Mouse (Mus musculus) neural tube, embryonic 14.5 days (tissue): ENCODE data around the gene Mmp15. TPM values are rescaled to one million over a fixed set of nuclear protein-coding genes. Genes with fewer than 3 reads are reported as not detected.
A peak's percentile ranks its signal among the peaks of the same experiment; 100 is the strongest.

Experiments
- ATAC-seq: fragments of 200-750 bp; cut with Nextera tagmentation; 2 replicates; pipeline ENCODE4 v1.8.0; 2017; ENCODE audit warnings: low read depth, mild to moderate bottlenecking, moderate TSS enrichment, moderate library complexity
- H3K27ac ChIP-seq: fragments of 300-500 bp; sonication (generic); 2 replicates; pipeline ENCODE4 v1.5.1; 2014; ENCODE audit warnings: low read depth, mild to moderate bottlenecking, control low read depth, low read length, moderate library complexity, mixed read lengths
- H3K27me3 ChIP-seq: fragments of 300-500 bp; sonication (generic); 2 replicates; pipeline ENCODE4 v1.6.1; 2014; ENCODE audit warnings: low read length; ENCODE audit not compliant: control insufficient read depth, insufficient read depth
- H3K36me3 ChIP-seq: fragments of 300-500 bp; sonication (generic); 2 replicates; pipeline ENCODE4 v1.6.1; 2014; ENCODE audit warnings: low read length, mixed read lengths; ENCODE audit not compliant: control insufficient read depth, insufficient read depth
- H3K4me1 ChIP-seq: fragments of 300-500 bp; sonication (generic); 2 replicates; pipeline ENCODE4 v1.6.1; 2014; ENCODE audit warnings: low read length; ENCODE audit not compliant: control insufficient read depth, insufficient read depth
- H3K4me2 ChIP-seq: fragments of 300-500 bp; sonication (generic); 2 replicates; pipeline ENCODE4 v1.6.1; 2014; ENCODE audit warnings: mild to moderate bottlenecking, low read depth, low read length, control low read depth
- H3K4me3 ChIP-seq: fragments of 300-500 bp; sonication (generic); 2 replicates; pipeline ENCODE4 v1.5.1; 2014; ENCODE audit warnings: low read depth, low read length, control low read depth, mixed read lengths
- H3K9ac ChIP-seq: fragments of 300-500 bp; sonication (generic); replicated peaks from 2 replicates; pipeline ENCODE4 v1.6.1; 2014; ENCODE audit warnings: low read depth, mild to moderate bottlenecking, control low read depth, low read length, mixed read lengths
- H3K9me3 ChIP-seq: fragments of 300-500 bp; sonication (generic); 2 replicates; pipeline ENCODE4 v1.6.1; 2016; ENCODE audit warnings: low read length; ENCODE audit not compliant: control insufficient read depth
- WGBS: fragments of 180-500 bp; shearing (Covaris S2); extraction: QIAGEN DNeasy Blood & Tissue Kit; methylation state at CpG from one replicate; pipeline ENCODE4 v1.1.7; 2014; 5-methylcytosine and 5-hydroxymethylcytosine counted together
- polyA plus RNA-seq: library from polyadenylated mRNA; unstranded; fragments of >200 nt; fragmentation: Nextera tagmentation; extraction: Ambion mirVana; gene quantifications from 2 replicates; pipeline ENCODE4 v1.2.1, GENCODE M21; 2014

Gene Mmp15
- polyA plus RNA-seq = 19.6 and 26.2 TPM in 2 replicates

DNA sequence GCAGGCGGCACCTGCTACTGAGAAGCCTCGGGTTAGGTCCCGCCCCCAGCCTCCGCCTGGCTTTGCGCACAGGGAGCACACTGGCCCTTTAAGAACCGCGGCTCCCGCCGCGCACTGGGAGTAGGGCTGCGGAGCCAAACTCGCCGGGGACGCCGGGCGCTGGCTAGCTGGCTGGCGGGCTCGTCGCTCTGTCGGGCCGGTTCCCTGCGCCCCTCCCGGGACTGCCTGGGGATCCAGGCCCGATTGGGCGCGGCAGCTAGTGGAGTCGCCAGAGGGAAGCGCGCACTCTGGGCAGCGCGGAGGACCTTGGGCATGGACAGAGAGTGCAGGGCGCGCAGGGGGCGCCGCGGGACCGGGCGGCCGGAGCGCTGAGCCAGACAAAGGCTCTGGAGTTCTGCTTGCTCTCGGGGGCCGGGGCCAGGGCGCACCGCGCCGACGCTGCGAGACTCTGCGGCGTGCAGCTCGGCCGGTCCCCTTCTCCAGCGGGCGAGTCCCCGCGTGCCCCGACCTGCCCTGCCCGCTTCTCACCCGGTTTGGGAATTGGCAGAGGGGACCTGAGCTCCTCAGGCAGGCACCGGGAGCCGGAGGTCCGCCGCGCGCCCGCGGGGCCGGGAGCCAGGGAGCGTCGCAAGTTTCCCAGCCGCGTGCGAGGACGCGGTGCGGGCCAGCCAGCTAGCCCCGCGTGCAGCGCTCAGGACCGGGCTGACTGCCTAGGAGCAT lies at the start of gene Mmp15:
Gene Mmp15, plus strand, starts transcription at position 118 of the 720 bp plus-strand sequence.
- peak within 1 kb of the TSS; percentile 93 for H3K4me3 ChIP-seq
- peaks cover 40% of the 10 kb centered on the region for H3K4me1 ChIP-seq
- peak within 1 kb of the TSS; percentile 87 for H3K27ac ChIP-seq
- under 1% methylated on average over 68 of the region's 80 CpGs for WGBS
- H3K36me3 ChIP-seq = no peaks in the 10 kb centered on the region
- ATAC-seq = peak; percentile 73
- H3K27me3 ChIP-seq = no peaks in the 10 kb centered on the region
- no peaks in the 10 kb centered on the region for H3K9me3 ChIP-seq
- peak within 1 kb of the TSS; percentile 91 for H3K9ac ChIP-seq
- H3K4me2 ChIP-seq = peak within 1 kb of the TSS; percentile 89

DNA sequence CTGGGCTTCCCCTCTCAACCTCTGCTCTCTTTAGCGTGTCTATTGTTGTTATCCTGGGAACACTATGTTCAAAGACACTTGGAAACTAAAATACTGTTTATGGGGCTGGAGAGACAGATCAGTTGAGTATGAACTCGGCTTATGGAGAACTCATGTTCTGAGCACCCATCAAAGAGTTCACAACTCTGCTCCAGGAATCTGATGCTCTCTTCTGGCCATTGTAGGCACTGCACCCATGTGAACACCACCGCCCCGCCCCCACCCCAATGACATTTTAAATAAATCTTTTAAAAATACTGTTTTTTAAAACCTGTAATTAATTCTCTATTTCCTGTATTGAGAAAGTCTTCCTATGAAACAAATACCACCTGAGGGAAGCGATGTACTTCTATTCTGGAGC lies 49.7 kb upstream of the Mmp15 start:
- Histone ChIP-seq H3K4me2 (no peak overlapping the region), H3K9ac (no peak overlapping the region), H3K36me3 (no peaks in the 10 kb centered on the region), H3K27me3 (no peaks in the 10 kb centered on the region), H3K4me1 (no peaks in the 10 kb centered on the region), H3K9me3 (no peaks in the 10 kb centered on the region), H3K27ac (no peak overlapping the region), H3K4me3 (no peak overlapping the region)
- WGBS = 22% methylated on average over 5 of the region's 5 CpGs
- ATAC-seq = no peak

DNA sequence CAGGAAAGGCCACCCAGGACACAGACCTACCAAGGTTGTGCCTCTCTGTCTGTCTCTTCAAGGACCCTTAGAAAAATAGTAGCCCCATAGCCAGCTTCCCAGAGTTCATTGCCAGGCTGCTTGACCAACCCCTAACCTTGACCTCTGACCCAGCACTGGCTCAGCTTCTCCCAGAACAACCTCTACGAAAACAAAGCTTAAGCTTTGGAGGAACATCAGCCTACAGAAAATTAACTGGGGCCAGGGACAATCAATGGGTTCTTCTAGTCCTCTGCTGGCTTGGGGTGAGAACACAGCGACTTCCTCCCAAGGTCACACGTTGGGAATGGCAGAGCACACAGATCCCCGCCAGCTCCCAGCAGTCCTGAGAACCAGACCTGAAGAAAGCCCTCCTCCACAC lies 46.5 kb upstream of the Mmp15 start:
- Histone ChIP-seq H3K27ac (no peak overlapping the region), H3K4me1 (peaks cover 3% of the 10 kb centered on the region; the same call in 1 of the 2 replicates), H3K4me2 (no peak overlapping the region), H3K9me3 (no peaks in the 10 kb centered on the region), H3K36me3 (no peaks in the 10 kb centered on the region), H3K9ac (no peak overlapping the region), H3K27me3 (no peaks in the 10 kb centered on the region), H3K4me3 (no peak overlapping the region)
- WGBS = 75% methylated on average over 4 of the region's 4 CpGs
- ATAC-seq = no peak

DNA sequence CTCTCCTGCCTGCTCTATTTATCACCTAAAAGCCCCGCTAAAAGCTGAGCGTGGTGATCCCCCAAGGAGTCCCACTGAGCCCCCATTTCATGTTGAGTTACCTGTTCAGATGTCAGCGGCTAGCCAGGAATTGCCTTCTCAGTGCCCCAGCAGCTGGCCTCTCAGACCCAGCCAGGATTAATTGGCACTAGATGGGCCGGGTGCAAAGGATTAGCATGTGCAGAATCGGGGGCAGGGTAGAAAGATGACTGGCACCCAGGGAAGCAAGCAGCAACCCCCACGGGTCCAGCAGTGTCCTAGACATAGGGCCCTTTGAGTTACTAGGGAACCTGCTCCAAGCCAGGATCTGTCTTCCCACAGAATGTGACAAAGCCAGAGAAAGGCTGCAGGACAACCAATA lies 45.6 kb upstream of the Mmp15 start, which contains the start of gene Cngb1:
Gene Cngb1, minus strand, starts transcription at position 155 of the 400 bp plus-strand sequence.
- 49% methylated on average over 6 of the region's 6 CpGs for WGBS
- H3K9me3 ChIP-seq = no peaks in the 10 kb centered on the region
- no peak within 1 kb of the TSS for H3K9ac ChIP-seq
- no peak within 1 kb of the TSS for H3K4me2 ChIP-seq
- H3K27ac ChIP-seq = no peak within 1 kb of the TSS
- H3K4me1 ChIP-seq = peaks cover 4% of the 10 kb centered on the region; the same call in 1 of the 2 replicates
- H3K27me3 ChIP-seq = no peaks in the 10 kb centered on the region
- ATAC-seq = no peak
- no peaks in the 10 kb centered on the region for H3K36me3 ChIP-seq
- no peak within 1 kb of the TSS for H3K4me3 ChIP-seq

DNA sequence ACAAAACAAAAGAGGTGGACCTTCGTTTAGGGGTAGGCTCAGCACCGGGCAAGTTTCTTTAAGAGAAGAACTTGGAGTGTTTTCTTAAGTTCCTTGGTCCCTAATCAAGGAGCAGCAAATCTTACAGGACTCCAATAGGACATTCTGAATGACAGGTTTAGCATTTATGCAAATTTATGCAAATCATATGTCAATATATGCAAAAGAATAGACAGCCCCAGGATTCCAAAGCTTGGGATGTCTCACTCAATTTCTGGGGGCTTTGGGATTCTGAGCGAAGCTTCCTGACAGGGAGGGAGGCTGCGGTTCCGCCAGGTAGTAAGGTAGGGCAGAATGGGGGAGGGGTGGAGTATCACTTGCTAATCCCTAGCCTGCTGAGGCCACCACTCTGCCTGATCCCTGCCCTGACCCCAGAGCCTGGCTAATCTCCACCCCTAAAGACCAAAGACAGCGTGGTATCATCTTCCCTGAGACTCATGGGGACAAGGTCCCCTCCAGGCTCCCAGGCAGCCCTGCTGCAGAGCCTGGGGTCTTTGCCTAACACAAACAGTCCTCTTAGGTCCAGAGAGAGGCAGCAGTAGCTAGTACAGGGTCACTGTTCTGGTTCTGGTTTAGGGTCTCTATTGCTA lies 41.6 kb upstream of the Mmp15 start, which contains the start of gene Tepp:
Gene Tepp, plus strand, starts transcription at position 225 of the 629 bp plus-strand sequence.
- H3K9ac ChIP-seq = no peak within 1 kb of the TSS
- H3K4me1 ChIP-seq = peaks cover 4% of the 10 kb centered on the region; the same call in 1 of the 2 replicates
- no peaks in the 10 kb centered on the region for H3K9me3 ChIP-seq
- H3K36me3 ChIP-seq = no peaks in the 10 kb centered on the region
- no peak within 1 kb of the TSS for H3K27ac ChIP-seq
- no peak within 1 kb of the TSS for H3K4me3 ChIP-seq
- H3K27me3 ChIP-seq = no peaks in the 10 kb centered on the region
- no peak for ATAC-seq
- H3K4me2 ChIP-seq = no peak within 1 kb of the TSS
- WGBS = 29% methylated on average over 6 of the region's 6 CpGs

DNA sequence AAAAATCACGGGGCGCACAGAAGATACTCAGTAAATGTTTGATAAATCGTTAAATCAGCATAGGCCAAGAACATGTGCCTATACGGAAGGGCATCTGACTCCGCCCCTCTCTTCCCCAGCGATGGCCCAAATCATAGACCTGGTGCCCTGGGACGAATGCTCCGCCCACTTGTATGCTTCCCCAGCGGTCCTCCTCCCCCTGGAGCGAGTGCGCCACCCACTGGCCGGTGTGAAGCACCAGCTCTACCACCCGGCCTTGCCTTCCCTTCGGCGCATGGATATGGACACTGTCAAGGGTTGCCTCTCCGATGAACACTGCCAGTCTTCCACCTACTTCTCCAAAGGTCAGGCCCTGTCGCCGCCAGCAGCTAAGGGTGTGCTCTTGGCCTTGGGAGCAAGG lies 39.2 kb upstream of the Mmp15 start:
- WGBS = 69% methylated on average over 18 of the region's 18 CpGs

DNA sequence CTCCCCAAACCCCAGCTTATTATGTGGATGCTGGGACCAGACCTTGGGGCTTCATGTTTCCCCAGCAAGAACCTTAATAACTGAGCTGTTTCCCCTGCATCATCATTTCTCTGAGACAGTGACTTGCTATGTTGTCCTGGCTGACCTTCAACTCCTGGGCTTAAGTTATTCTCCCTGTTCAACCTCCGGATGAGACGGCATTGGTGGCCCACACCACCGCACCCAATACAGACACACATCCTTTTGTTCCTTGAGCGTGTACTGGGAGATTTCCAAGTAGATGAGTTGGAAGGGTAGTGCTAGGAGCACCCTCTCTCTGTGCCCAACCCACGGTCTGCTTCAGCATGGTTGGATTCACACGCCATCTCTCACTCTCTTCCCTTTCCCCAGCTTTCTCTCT lies 38.2 kb upstream of the Mmp15 start:
- Histone ChIP-seq H3K36me3 (no peaks in the 10 kb centered on the region), H3K4me3 (no peak overlapping the region), H3K27ac (no peak overlapping the region), H3K4me1 (peaks cover 4% of the 10 kb centered on the region; the same call in 1 of the 2 replicates), H3K9ac (no peak overlapping the region), H3K4me2 (no peak overlapping the region), H3K9me3 (no peaks in the 10 kb centered on the region), H3K27me3 (no peaks in the 10 kb centered on the region)
- WGBS = 91% methylated on average over 6 of the region's 6 CpGs
- ATAC-seq = no peak

More for the DNA sequence above, 39.2 kb upstream of the Mmp15 start:
- no peak for ATAC-seq
- H3K9ac ChIP-seq = no peak overlapping the region
- no peak overlapping the region for H3K4me3 ChIP-seq
- no peak overlapping the region for H3K27ac ChIP-seq
- H3K9me3 ChIP-seq = no peaks in the 10 kb centered on the region
- peaks cover 4% of the 10 kb centered on the region; the same call in 1 of the 2 replicates for H3K4me1 ChIP-seq
- H3K4me2 ChIP-seq = no peak overlapping the region
- H3K36me3 ChIP-seq = no peaks in the 10 kb centered on the region
- no peaks in the 10 kb centered on the region for H3K27me3 ChIP-seq

DNA sequence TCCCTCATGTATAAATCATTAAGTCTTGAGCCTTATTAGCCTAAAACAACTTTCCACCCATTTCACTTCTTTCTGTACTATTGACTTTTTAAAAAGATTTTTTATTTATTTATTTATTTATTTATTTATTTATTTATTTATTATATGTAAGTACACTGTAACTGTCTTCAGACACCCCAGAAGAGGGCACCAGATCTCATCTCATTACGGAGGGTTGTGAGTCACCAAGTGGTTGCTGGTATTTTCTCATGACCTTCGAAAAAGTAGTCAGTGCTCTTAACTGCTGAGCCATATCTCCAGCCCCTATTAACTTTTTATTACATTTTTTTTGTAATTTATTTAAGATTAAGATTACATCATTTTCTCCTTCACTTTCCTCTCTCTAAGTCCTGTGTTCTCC lies 37.4 kb upstream of the Mmp15 start:
- 85% methylated on average over 2 of the region's 2 CpGs for WGBS
- no peak overlapping the region for H3K4me3 ChIP-seq
- H3K36me3 ChIP-seq = no peaks in the 10 kb centered on the region
- no peak overlapping the region for H3K27ac ChIP-seq
- no peaks in the 10 kb centered on the region for H3K27me3 ChIP-seq
- H3K9ac ChIP-seq = no peak overlapping the region
- H3K4me1 ChIP-seq = peaks cover 4% of the 10 kb centered on the region; the same call in 1 of the 2 replicates
- ATAC-seq = no peak
- no peak overlapping the region for H3K4me2 ChIP-seq
- H3K9me3 ChIP-seq = no peaks in the 10 kb centered on the region

DNA sequence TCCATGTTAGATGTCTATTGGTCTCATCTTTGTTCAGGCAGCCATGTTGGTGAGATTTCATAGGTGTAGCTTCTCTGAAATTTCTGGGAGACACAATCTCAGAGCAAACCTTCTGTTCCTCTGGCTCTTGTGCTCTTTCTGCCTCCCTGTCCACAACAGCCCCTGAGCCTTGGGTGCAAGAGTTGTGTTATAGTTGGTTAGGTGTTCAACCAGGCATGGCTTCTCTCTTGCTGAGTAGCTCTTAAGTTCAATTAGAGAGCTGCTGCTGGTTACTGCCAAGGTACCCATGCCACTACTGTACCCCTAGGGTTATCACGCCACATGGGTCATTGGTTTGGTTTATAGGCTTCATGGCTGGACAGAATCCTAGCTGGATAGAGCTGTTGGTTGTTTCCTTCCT lies 36.7 kb upstream of the Mmp15 start:
- Histone ChIP-seq H3K4me3 (no peak overlapping the region), H3K27ac (no peak overlapping the region), H3K36me3 (no peaks in the 10 kb centered on the region), H3K4me2 (no peak overlapping the region), H3K4me1 (peaks cover 3% of the 10 kb centered on the region; the same call in 1 of the 2 replicates), H3K9me3 (no peaks in the 10 kb centered on the region), H3K9ac (no peak overlapping the region), H3K27me3 (no peaks in the 10 kb centered on the region)
- no peak for ATAC-seq
- 93% methylated on average over 1 of the region's 1 CpGs for WGBS
